Mouse (Mus musculus): Measurements from ENCODE around the gene Trp53rka. TPM values are rescaled to one million over a fixed set of nuclear protein-coding genes. Genes with fewer than 3 reads are reported as not detected.

Gene Trp53rka
- total and polyA plus RNA-seq, 2 experiments: 4.1 to 11.3 TPM

DNA sequence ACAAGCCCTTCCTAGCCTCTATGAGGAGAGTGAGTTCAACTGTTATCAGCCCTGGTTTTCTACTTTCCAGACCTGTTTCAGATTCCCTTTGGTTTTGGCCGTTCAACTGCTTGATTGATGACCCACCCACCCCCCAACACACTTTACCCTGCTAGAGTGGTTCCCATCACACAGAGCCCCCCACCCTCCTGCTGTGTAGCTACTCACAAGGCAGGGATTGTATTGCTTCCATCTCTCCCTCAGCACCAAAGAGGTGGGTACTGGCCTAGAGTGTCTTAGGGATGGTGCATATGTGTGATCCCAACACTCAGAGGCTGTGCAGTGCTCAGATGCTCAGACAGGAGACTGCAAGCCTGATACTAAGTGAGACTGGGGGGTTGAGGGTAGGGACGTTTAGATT, 1.4 kb upstream of the Trp53rka start:
- H3K4me1 ChIP-seq (ENCODE audit: control insufficient read depth, insufficient read depth, low read length): peaks cover 2% of the 10 kb centered on the region; the same call in 1 of the 2 replicates
- no peak overlapping the region for H3K4me3 ChIP-seq (ENCODE audit: insufficient read depth, low read depth, low read length)
- H3K27me3 ChIP-seq (ENCODE audit: control insufficient read depth, insufficient read depth, low read length): no peaks in the 10 kb centered on the region
- no peak for DNase-seq (ENCODE audit: extremely low read depth, low read depth, low spot score)
- peaks cover 3% of the 10 kb centered on the region; the same call in 1 of the 2 replicates for H3K36me3 ChIP-seq (ENCODE audit: control insufficient read depth, insufficient read depth, low read length)
- H3K9ac ChIP-seq (ENCODE audit: low read depth, low read length): no peak overlapping the region
- no peaks in the 10 kb centered on the region for H3K79me2 ChIP-seq (ENCODE audit: control insufficient read depth, insufficient read depth, low read length)
- no peak overlapping the region for H3K27ac ChIP-seq (replicated peaks; ENCODE audit: insufficient read depth, low read depth, low read length)
- TF ChIP-seq CTCF (IDR thresholded peaks at IDR 0.05; ENCODE audit: low read depth, low read length) (no peak), POLR2A (IDR thresholded peaks at IDR 0.05; ENCODE audit: extremely low read depth, insufficient read depth, low read length) (no peak)
- 44% methylated on average over 2 of the region's 2 CpGs for WGBS

- Histone ChIP-seq H3K27ac (replicated peaks; ENCODE audit: insufficient read depth, low read depth, low read length) (no peak overlapping the region), H3K9ac (ENCODE audit: low read depth, low read length) (peak overlapping the region; percentile 22; the same call in 1 of the 2 replicates), H3K79me2 (ENCODE audit: control insufficient read depth, insufficient read depth, low read length) (no peaks in the 10 kb centered on the region), H3K36me3 (ENCODE audit: control insufficient read depth, insufficient read depth, low read length) (peaks cover 3% of the 10 kb centered on the region; the same call in 1 of the 2 replicates), H3K4me3 (ENCODE audit: insufficient read depth, low read depth, low read length) (peak overlapping the region; percentile 70), H3K27me3 (ENCODE audit: control insufficient read depth, insufficient read depth, low read length) (no peaks in the 10 kb centered on the region), H3K4me1 (ENCODE audit: control insufficient read depth, insufficient read depth, low read length) (peaks cover 2% of the 10 kb centered on the region; the same call in 1 of the 2 replicates)
- no peak for TF ChIP-seq POLR2A (IDR thresholded peaks at IDR 0.05; ENCODE audit: extremely low read depth, insufficient read depth, low read length)
- TF ChIP-seq CTCF (IDR thresholded peaks at IDR 0.05; ENCODE audit: low read depth, low read length): no peak
- 31% methylated on average over 17 of the region's 17 CpGs for WGBS
- DNase-seq (ENCODE audit: extremely low read depth, low read depth, low spot score): peak; percentile 10
These were observed 575 bp upstream of the Trp53rka start for GRCm38 (mm10) chr2:165493587-165494210.

DNA sequence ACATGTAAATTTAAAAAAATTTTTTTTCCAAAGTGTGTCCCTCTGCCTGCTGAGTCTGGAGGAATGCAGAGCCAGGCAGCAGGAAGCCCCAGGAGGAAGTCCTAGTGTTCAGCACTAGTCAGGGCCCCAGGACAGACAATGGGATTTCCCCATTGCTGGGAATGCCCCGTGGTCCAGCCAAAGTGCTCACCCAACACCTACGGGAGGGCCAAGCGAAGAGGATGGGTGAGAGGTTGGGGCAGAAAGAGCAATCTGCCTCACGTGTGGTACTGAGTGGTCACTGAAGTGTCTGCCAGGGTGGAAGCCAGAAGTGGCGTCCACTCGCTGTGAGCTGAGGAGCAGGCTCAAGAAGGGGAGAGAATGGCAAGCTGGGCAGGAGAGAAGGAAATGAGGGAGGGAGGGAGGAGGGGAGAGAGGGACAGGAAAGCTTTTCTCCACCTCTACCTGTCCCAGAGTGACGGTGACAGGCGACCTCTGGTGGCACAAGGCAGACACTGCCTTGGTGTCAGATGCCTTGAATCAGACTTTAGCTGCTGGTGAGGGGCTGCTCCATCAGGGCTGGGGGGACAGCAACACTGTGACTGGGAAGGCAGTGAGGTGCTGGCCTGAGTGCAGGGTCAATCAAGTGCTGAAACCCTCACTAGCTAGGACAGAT, 6.1 kb downstream of the Trp53rka start:
- no peak overlapping the region for H3K27ac ChIP-seq (replicated peaks; ENCODE audit: insufficient read depth, low read depth, low read length)
- WGBS: 16% methylated on average over 8 of the region's 8 CpGs
- H3K4me3 ChIP-seq (ENCODE audit: insufficient read depth, low read depth, low read length): no peak overlapping the region
- no peak for TF ChIP-seq POLR2A (IDR thresholded peaks at IDR 0.05; ENCODE audit: extremely low read depth, insufficient read depth, low read length)
- peak; percentile 99 for TF ChIP-seq CTCF (IDR thresholded peaks at IDR 0.05; ENCODE audit: low read depth, low read length)
- no peak for DNase-seq (ENCODE audit: extremely low read depth, low read depth, low spot score)
- H3K36me3 ChIP-seq (ENCODE audit: control insufficient read depth, insufficient read depth, low read length): peaks cover 3% of the 10 kb centered on the region; the same call in 1 of the 2 replicates
- no peaks in the 10 kb centered on the region for H3K27me3 ChIP-seq (ENCODE audit: control insufficient read depth, insufficient read depth, low read length)
- no peaks in the 10 kb centered on the region for H3K79me2 ChIP-seq (ENCODE audit: control insufficient read depth, insufficient read depth, low read length)
- no peak overlapping the region for H3K9ac ChIP-seq (ENCODE audit: low read depth, low read length)
- no peaks in the 10 kb centered on the region for H3K4me1 ChIP-seq (ENCODE audit: control insufficient read depth, insufficient read depth, low read length)

- no peak overlapping the region for H3K4me3 ChIP-seq (ENCODE audit: insufficient read depth, low read depth, low read length)
- DNase-seq (ENCODE audit: extremely low read depth, low read depth, low spot score): no peak
- no peak overlapping the region for H3K27ac ChIP-seq (replicated peaks; ENCODE audit: insufficient read depth, low read depth, low read length)
- H3K9ac ChIP-seq (ENCODE audit: low read depth, low read length): no peak overlapping the region
- H3K4me1 ChIP-seq (ENCODE audit: control insufficient read depth, insufficient read depth, low read length): no peaks in the 10 kb centered on the region
- no peaks in the 10 kb centered on the region for H3K27me3 ChIP-seq (ENCODE audit: control insufficient read depth, insufficient read depth, low read length)
- 84% methylated on average over 5 of the region's 5 CpGs for WGBS
- H3K79me2 ChIP-seq (ENCODE audit: control insufficient read depth, insufficient read depth, low read length): no peaks in the 10 kb centered on the region
- H3K36me3 ChIP-seq (ENCODE audit: control insufficient read depth, insufficient read depth, low read length): peaks cover 3% of the 10 kb centered on the region; the same call in 1 of the 2 replicates
- no peak for TF ChIP-seq CTCF (IDR thresholded peaks at IDR 0.05; ENCODE audit: low read depth, low read length)
- no peak for TF ChIP-seq POLR2A (IDR thresholded peaks at IDR 0.05; ENCODE audit: extremely low read depth, insufficient read depth, low read length)
These were observed 6.7 kb downstream of the Trp53rka start for GRCm38 (mm10) chr2:165486401-165486800.

DNA sequence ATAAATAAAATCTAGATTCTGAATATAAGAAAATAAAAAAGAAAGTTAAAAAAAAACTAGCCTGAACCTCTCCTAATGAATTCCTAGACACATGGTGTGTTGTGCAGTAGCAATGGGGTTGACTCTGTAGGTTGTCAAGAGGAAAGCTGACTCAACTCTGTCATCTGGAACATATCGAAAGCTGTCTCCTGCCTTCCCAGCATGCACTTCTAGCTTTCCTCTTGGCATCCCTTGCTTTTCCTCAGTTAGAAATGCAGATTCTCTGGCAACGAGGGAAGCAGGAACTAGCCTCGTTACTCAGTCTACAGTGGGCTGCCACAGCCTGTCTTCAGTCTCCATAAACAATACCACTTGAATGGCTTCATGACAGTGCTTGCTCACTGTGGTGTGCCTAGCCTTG, 7.3 kb downstream of the Trp53rka start:
- no peaks in the 10 kb centered on the region for H3K79me2 ChIP-seq (ENCODE audit: control insufficient read depth, insufficient read depth, low read length)
- peaks cover 3% of the 10 kb centered on the region; the same call in 1 of the 2 replicates for H3K36me3 ChIP-seq (ENCODE audit: control insufficient read depth, insufficient read depth, low read length)
- H3K27me3 ChIP-seq (ENCODE audit: control insufficient read depth, insufficient read depth, low read length): no peaks in the 10 kb centered on the region
- no peak for DNase-seq (ENCODE audit: extremely low read depth, low read depth, low spot score)
- no peak overlapping the region for H3K4me3 ChIP-seq (ENCODE audit: insufficient read depth, low read depth, low read length)
- no peak overlapping the region for H3K27ac ChIP-seq (replicated peaks; ENCODE audit: insufficient read depth, low read depth, low read length)
- WGBS: 79% methylated on average over 3 of the region's 3 CpGs
- H3K4me1 ChIP-seq (ENCODE audit: control insufficient read depth, insufficient read depth, low read length): no peaks in the 10 kb centered on the region
- TF ChIP-seq POLR2A (IDR thresholded peaks at IDR 0.05; ENCODE audit: extremely low read depth, insufficient read depth, low read length) (no peak), CTCF (IDR thresholded peaks at IDR 0.05; ENCODE audit: low read depth, low read length) (no peak)
- H3K9ac ChIP-seq (ENCODE audit: low read depth, low read length): no peak overlapping the region

DNA sequence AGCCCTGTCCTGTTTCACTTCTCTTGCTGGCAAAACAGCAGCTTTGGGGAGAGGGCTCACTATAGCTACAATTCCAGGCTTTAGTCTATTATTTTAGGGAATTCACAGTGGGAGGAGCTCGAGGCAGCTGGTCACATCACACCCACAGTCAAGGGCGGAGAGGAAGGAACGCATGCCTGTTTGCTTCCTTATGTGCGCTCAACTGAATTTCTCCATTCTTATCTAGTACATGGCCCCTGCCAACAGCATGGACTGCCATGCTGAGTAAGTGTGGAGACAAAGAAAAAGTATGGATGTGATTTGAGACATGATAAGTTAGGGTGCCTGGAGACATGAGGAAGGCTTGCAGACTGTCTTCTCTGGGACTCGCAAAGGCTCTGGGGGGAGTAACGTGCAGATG, 9.0 kb downstream of the Trp53rka start:
- Histone ChIP-seq H3K36me3 (ENCODE audit: control insufficient read depth, insufficient read depth, low read length) (no peaks in the 10 kb centered on the region), H3K4me1 (ENCODE audit: control insufficient read depth, insufficient read depth, low read length) (no peaks in the 10 kb centered on the region), H3K27ac (replicated peaks; ENCODE audit: insufficient read depth, low read depth, low read length) (no peak overlapping the region), H3K4me3 (ENCODE audit: insufficient read depth, low read depth, low read length) (no peak overlapping the region), H3K79me2 (ENCODE audit: control insufficient read depth, insufficient read depth, low read length) (no peaks in the 10 kb centered on the region), H3K9ac (ENCODE audit: low read depth, low read length) (no peak overlapping the region), H3K27me3 (ENCODE audit: control insufficient read depth, insufficient read depth, low read length) (no peaks in the 10 kb centered on the region)
- no peak for DNase-seq (ENCODE audit: extremely low read depth, low read depth, low spot score)
- TF ChIP-seq CTCF (IDR thresholded peaks at IDR 0.05; ENCODE audit: low read depth, low read length) (no peak), POLR2A (IDR thresholded peaks at IDR 0.05; ENCODE audit: extremely low read depth, insufficient read depth, low read length) (no peak)
- WGBS: 75% methylated on average over 6 of the region's 6 CpGs

All from liver, adult 2 months (tissue).